Mouse (Mus musculus): ENCODE results near the gene Ppfia2.

Gene Ppfia2

GRCm38 (mm10) chr10:106928576-106929332 is 458.6 kb downstream of the Ppfia2 start:
- no peak for DNase-seq

- peak in 1 of 2 experiments; percentile 4 for DNase-seq
Observed at GRCm38 (mm10) chr10:106932571-106933073, 462.5 kb downstream of the Ppfia2 start.

DNA sequence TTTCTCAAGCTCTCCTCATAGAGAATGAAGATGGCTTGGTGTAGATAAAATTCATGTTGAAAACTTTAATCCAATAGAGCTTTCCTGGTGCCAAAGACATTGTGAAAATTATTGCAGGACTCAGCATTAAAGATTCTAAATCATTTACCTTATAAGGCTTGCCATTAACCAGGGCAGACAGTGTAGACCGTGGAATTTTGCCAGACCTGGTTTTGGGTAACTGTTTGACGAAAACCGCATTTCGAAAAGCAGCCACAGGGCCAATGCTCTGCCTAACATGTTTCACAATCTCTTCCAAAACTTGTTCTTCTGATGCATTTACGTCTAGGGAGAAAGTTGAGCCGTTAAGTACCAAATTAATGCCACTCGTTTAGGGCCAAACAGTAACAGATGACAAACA is 466.9 kb downstream of the Ppfia2 start:
- DNase-seq: peak; percentile 49 to 56

DNA sequence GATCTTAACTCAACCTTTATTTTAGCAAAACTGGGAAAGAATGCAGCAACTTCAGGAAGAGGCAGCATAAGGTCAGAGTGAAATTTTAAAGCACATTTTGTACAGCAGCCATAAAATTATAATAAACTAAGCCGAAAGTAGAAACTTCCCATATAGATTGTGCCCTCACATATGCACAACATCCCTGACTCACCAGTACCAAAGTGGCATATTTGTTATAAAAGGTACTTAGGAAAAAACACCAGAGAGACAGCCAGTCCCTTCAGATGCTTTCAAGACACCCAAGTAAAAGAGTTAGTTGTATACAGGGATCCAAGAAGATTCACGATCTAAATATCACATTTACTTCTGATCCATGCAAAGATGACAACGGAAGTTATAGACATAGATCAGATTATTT is 468.7 kb downstream of the Ppfia2 start:
- no peak for DNase-seq

- no peak for DNase-seq
Observed at GRCm38 (mm10) chr10:106939441-106939840, 469.3 kb downstream of the Ppfia2 start.

- DNase-seq: peak in 1 of 2 experiments; percentile 3
Observed at GRCm38 (mm10) chr10:106941380-106941779, 471.2 kb downstream of the Ppfia2 start.

DNA sequence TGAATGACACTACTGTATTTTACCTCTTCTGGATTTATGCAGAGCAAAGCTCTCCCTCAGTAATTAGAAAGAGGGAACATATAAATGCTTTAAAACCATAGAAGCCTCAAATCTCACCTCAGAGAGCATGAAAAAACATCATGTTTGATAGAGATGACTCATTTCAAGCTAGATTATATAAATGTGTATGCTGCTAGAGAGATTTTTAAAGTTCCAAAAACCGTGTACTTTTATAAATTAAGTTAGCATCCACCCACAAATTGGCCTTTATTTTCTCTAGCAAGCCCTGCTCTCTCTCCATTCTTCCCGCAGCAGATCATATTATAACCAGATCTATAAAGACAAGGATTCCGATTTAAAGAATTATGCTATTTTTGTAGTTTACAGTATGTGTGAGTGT is 488.9 kb downstream of the Ppfia2 start:
- DNase-seq: no peak

DNA sequence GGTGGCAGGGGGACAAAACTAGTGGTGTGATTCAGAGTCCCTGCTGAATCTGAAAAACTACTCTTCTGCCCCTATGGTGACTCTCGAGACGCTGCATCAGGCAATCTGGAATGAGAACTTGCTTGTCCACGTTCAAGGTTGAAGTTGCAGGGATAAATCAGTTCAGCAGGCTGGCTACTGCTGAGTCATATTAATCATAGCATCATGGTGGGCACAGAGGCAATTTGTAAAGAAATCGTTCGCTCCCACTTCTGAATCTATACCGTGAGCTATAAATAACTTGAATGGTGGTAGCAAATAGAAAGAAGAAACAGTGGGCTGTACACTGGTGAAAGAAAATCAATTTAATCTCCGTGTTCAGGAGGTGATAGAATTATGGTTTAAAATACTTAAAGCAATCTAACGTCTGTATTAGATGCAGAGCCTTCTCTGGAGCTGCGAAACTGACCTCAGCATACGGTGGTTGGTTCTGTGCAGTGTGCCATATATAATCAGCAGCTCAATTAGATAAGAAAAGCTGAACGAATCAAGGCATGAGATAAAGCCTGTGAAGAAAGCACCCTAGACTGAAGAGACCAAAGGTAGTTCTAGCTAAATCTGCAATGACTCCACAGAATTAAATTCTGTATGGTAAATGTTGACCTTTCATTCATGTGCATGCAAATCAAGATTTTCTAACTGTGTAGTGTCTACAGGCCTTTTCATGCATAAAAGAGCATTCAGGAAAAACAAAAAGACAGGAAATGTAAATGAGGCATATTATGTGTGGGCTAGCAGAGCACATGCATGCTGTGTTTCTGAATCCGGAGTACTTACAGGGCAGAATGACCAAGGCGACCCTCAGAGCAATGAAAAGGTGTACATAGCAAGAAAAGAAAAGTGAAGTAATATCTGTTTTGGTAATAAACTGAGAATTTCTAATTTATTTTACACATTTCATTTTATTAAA is 505.3 kb downstream of the Ppfia2 start:
- DNase-seq: no peak
